Mouse (Mus musculus): ENCODE measurements at regions not wholly inside any gene's neighbourhood (a gene's known extent, or its start where the extent isn't known, plus 50 kb on each side); places are given as distances from the start of the nearest gene placed in this dataset.

DNA sequence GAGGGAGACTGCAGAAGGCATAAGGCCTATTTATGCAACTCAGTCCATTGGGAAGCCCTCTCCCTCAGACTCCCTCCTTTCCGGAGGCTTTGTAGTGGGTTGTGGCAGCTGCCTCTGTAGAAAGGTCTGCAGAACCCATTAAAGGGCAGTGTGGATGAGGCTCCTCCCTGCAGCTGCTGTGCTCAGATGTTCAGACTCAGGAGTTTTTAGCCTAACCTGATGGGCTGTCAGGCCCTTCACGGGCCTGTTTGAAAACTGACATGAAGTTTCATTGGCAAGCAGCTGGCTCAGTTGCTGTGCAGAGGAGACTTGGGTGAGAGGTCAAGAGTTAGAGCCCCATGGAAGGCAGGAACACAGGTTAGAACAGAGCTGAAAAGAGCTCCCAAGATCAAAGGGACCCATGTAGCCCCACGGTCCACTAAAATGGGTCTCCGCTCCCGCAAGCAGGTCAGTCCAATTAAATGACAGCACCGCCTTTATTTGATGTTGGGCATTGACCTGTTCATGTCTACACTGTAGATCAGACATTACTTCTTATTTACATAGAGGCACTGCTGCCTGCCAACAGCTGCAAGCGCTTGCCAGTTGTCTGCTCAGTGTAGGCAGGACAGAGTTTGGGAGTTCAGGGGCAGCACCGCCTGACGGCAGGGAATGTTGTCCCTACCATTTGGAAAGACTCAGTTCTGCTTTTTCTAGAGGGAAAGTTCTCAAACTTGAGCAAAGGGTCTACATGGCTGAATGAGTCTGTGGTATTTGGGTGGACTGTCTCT lies 53.8 kb upstream of the Usp46 start:
- DNase-seq (ENCODE audit: low read depth), result no peak

DNA sequence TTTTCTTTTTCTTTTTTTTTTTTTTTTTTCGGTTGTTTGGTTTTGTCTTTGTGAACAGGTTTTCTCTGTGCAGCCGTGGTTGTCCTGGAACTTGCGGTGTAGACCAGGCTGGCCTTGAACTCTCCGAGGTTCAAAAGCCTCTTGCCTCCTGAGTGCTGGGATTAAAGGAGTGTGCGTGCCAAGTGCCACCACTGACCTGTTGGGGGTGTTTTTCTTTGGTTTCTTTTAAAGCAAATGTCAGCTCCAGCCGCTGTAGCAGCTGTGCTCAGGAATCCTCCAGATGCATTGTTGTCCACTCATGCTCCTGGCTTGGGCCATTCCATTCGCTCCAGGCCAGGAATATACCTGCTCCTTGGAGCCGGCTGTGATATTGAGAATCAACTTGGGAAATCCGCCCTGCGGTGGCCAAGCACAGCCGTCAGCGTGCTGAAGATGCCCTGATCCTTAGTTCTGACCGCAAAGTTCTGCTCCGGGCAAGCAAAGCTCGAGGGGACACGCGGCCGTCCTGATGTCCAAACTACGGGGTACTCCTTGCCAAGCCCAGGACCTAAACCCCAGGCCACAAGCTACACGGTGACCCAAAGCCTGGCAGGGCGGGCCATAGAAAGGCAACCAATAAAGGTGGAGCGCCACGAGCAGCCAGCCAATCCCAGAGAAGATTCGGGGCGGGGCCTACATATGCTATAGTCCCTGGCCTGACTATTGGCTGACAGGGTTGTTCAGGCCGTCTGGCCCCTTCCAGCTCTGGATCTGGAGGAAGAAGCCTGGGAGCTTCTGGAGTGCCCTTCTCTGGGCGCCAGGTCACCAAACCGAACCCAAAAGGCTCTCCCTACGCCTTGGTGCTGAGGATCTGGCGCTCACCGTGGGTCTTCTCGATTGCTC lies 58.0 kb upstream of the Usp46 start:
- no peak for DNase-seq (ENCODE audit: low read depth)

DNA sequence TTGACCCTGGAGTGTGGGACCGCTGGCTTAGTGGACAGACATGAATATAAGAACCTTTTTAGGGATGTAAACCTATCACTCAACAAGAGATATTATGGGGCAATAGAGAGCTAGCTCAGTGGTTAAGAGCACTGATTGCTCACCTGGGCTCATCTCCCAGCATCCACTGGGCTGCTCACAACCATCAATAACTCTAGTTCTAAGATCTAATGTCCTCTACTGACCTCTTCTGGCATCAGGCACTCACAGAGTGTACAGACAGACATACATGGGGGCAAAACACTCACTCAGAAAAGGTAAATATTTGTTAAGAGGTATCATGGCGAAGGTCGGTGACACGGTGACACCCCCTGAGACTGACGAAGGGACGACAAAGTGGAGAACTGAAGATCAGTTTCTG lies 59.3 kb upstream of the Usp46 start:
- no peak for DNase-seq (ENCODE audit: low read depth)

DNA sequence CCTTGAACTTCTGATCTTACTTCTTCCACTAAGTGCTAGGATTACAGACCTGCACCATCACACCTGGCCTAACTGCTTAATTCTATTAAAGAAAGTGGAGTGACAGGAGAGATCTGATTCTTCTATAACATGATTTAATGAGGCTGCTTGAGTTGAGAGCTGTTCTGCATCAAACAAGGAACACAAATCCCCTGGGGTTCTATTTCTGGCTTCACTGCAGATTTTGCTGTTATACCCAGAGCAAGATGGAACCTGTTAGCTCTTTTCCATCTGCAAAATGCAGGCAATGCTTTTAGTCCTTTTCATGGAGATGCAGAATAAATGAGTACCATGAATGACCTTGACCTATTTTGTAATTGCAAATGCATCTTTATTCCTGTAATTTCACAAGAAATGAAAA lies 61.4 kb upstream of the Usp46 start:
- peak; percentile 76 for DNase-seq (ENCODE audit: low read depth)

DNA sequence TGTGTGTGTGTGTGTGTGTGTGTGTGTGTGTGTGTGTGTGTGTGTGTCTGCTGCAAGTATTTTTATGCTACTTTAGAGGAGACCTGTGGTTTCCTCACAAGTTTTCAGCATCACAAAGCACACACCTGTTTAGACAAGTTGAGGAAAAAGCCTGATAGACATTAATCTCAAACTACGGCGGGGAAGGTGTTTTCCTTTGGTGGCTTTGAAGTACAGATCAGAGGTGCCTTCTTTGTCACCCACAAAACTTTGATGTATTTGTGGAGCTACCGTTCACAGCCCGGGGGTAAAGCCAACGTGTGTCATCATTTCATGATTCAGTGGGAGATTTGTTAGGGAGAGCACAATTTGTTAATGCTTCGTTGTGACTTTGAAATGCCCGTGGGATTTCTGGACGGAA lies 62.4 kb upstream of the Rasl11b start:
- DNase-seq (ENCODE audit: low read depth), result no peak

DNA sequence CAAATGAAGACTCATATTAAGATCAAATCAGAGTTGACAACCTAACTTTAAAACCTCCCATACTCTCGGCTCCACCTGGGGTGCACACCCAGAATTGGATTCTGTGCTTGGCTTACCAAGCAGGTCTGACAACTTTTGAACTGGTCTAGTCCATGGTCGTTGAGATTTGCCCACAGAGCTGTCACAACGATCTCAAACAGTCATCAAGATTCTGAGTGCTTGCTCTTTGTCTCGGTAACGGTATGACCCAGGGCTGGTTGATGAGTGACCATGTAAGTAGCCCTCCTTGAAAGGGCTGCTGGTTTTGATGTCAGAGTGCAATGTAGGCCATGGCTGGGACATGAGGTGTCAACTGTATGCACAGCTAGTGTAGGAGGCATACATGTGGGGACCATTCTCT lies 58.7 kb upstream of the Rasl11b start:
- DNase-seq (ENCODE audit: low read depth), result no peak

DNA sequence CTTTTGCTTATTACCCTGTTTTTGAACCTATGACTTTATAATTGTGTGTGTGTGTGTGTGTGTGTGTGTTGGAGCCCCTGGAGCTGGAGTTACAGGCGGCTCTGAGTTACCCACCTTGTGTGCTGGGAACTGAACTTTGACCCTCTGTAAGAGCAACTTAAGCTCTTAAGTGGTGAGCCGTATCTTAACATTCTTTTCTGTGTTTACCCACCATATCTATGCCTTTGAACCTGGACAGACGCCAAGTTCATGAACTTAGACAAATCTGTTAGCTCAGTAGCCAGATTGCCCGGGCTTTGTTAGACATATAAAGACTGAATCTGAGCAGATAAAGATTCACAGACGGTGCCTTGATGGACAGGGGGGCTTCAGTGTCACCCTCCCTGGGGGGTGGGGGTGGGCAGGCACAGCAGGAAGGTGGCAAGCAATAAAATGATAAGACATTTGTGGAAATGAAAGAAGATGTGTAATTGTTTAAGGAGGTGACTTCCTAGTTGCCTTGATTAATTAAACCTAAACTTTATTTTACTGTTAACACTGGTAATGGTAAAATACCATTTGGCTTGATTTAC lies 58.1 kb upstream of the Rasl11b start:
- DNase-seq (ENCODE audit: low read depth), result peak; percentile 21

DNA sequence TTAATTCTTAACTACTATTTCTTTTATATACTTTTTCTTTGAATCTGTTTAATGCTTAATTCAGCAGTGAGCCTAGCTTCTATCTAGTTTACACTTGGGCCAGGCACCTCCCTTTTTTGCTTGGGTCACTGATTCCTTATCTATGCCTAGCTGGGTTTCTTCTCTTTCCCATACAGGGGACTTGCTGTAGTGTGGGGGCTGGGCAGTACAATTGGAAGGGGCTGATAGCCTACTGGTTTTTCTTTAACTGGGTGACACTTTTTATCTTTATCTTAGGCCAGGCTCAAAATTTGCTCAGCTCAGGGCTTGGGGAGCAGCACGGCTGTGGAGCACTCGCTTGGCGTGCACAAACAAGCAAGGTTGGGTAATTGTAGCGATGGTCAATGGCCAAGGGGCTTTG lies 51.1 kb upstream of the Rasl11b start:
- no peak for DNase-seq (ENCODE audit: low read depth)

DNA sequence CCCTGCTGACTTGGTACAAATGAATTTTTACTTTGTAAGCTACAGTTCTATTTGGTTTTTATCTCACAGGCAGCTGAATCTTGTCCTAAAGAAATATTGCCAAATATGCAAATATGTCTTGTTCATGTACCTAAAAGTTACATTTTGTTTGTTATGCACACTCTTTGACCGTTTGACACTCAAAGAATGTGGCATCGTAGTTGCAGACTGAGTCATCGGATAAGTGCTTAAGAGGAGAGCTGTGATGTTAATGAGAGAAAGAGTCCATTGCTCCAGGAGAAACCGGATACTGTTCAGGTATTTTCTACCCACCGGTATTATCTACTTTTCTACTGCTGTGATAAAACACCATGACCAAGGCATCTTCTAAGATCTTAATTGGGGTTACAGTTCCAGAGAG lies 50.3 kb upstream of the Rasl11b start:
- peak; percentile 50 for DNase-seq (ENCODE audit: low read depth)

All from NIH3T3 (cell line).